Mouse (Mus musculus) MEL (cell line): ENCODE measurements around the gene Atrn. TPM values are rescaled to one million over a fixed set of nuclear protein-coding genes. Genes with fewer than 3 reads are reported as not detected.

Experiments used
- DNase-seq: peaks from one replicate; pipeline ENCODE4 v3.0.0; 2011; ENCODE audit warnings: low read depth, low spot score
- H3K27ac ChIP-seq: 2 replicates; pipeline ENCODE4 v1.5.1; 2012; ENCODE audit warnings: low read depth, mild to moderate bottlenecking, control low read depth, low read length, moderate library complexity; ENCODE audit not compliant: control insufficient read depth
- H3K27me3 ChIP-seq, 2 experiments: fragments of 150-350 bp in 1 of 2; sonication (generic) in 1 of 2; 2 replicates each; pipeline ENCODE4 v1.6.1; 2012; ENCODE audit warnings: low read length in 2 of 2, mild to moderate bottlenecking in 2 of 2, improper control_type of control experiment in 1 of 2, moderate library complexity in 1 of 2; ENCODE audit not compliant: insufficient read depth in 2 of 2, control insufficient read depth in 1 of 2
- H3K36me3 ChIP-seq, 2 experiments: 2 replicates each; pipeline ENCODE4 v1.6.1; 2012 to 2014; ENCODE audit warnings: low read length in 2 of 2, improper control_type of control experiment in 1 of 2, inconsistent platforms in 1 of 2, mild to moderate bottlenecking in 1 of 2; ENCODE audit not compliant: insufficient read depth in 2 of 2, control insufficient read depth in 1 of 2
- H3K4me1 ChIP-seq, 2 experiments: fragments of 150-350 bp in 1 of 2; sonication (generic) in 1 of 2; 2 replicates each; pipeline ENCODE4 v1.6.1; 2012; ENCODE audit warnings: low read length in 2 of 2, improper control_type of control experiment in 1 of 2, mild to moderate bottlenecking in 1 of 2; ENCODE audit not compliant: insufficient read depth in 2 of 2, control insufficient read depth in 1 of 2
- H3K4me3 ChIP-seq, 2 experiments: fragments of 150-350 bp in 1 of 2; sonication (generic) in 1 of 2; 2 replicates each; pipeline ENCODE4 v1.5.1; 2012; ENCODE audit warnings: low read depth in 2 of 2, low read length in 2 of 2, mild to moderate bottlenecking in 2 of 2, moderate library complexity in 2 of 2, control low read depth in 1 of 2, improper control_type of control experiment in 1 of 2; ENCODE audit not compliant: control insufficient read depth in 1 of 2, insufficient read depth in 1 of 2
- H3K79me2 ChIP-seq: 2 replicates; pipeline ENCODE4 v1.6.1; 2012; ENCODE audit warnings: mild to moderate bottlenecking, low read length, moderate library complexity; ENCODE audit not compliant: control insufficient read depth, poor library complexity, insufficient read depth
- H3K9ac ChIP-seq: 2 replicates; pipeline ENCODE4 v1.6.1; 2012; ENCODE audit warnings: low read depth, mild to moderate bottlenecking, control low read depth, low read length, moderate library complexity; ENCODE audit not compliant: control insufficient read depth, poor library complexity, severe bottlenecking
- H3K9me3 ChIP-seq: fragments of 150-350 bp; sonication (generic); replicated peaks from 2 replicates; pipeline ENCODE4 v1.6.1; 2012; ENCODE audit warnings: mild to moderate bottlenecking, low read length, improper control_type of control experiment, moderate library complexity; ENCODE audit not compliant: insufficient read depth
- CHD1 ChIP-seq: IDR thresholded peaks from 2 replicates; pipeline ENCODE4 v1.6.1; 2012; ENCODE audit warnings: low read depth, mild to moderate bottlenecking, inconsistent platforms, low read length, improper control_type of control experiment
- CHD2 ChIP-seq: IDR thresholded peaks from 2 replicates; pipeline ENCODE4 v1.6.1; 2011; ENCODE audit warnings: low read length, improper control_type of control experiment
- CTCF ChIP-seq, 3 experiments: IDR thresholded peaks in 2 of 3; conservative IDR thresholded peaks in 1 of 3; 2 replicates each; pipeline ENCODE4 v1.5.1; 2011 to 2012; ENCODE audit warnings: low read length in 3 of 3, low read depth in 2 of 3, mild to moderate bottlenecking in 2 of 3, improper control_type of control experiment in 1 of 3, inconsistent platforms in 1 of 3, mixed read lengths in 1 of 3, moderate library complexity in 1 of 3; ENCODE audit not compliant: control insufficient read depth in 1 of 3, insufficient read depth in 1 of 3, poor library complexity in 1 of 3, severe bottlenecking in 1 of 3
- EP300 ChIP-seq, 2 experiments: IDR thresholded peaks; 2 replicates each; pipeline ENCODE4 v1.6.1; 2011; ENCODE audit warnings: improper control_type of control experiment in 2 of 2, low read length in 2 of 2, low read depth in 1 of 2, mild to moderate bottlenecking in 1 of 2
- GABPA ChIP-seq: IDR thresholded peaks from 2 replicates; pipeline ENCODE4 v1.6.1; 2012; ENCODE audit warnings: low read depth, mild to moderate bottlenecking, inconsistent platforms, low read length, improper control_type of control experiment, moderate library complexity
- GATA1 ChIP-seq: IDR thresholded peaks from 2 replicates; pipeline ENCODE4 v1.6.1; 2011; ENCODE audit warnings: low read depth, low read length, improper control_type of control experiment
- JUND ChIP-seq: IDR thresholded peaks from 2 replicates; pipeline ENCODE4 v1.6.1; 2011; ENCODE audit warnings: low read depth, mild to moderate bottlenecking, improper control_type of control experiment, low read length
- KAT2A ChIP-seq: conservative IDR thresholded peaks from 2 replicates; pipeline ENCODE4 v1.6.1; 2012; ENCODE audit warnings: low read depth, low read length, improper control_type of control experiment, inconsistent platforms
- MAFK ChIP-seq: IDR thresholded peaks from 2 replicates; pipeline ENCODE4 v1.6.1; 2011; ENCODE audit warnings: low read depth, mild to moderate bottlenecking, low read length, improper control_type of control experiment, borderline replicate concordance
- MAX ChIP-seq: IDR thresholded peaks from 2 replicates; pipeline ENCODE4 v1.6.1; 2011; ENCODE audit warnings: low read length, improper control_type of control experiment
- MAZ ChIP-seq: IDR thresholded peaks from 2 replicates; pipeline ENCODE4 v1.6.1; 2012; ENCODE audit warnings: low read depth, mild to moderate bottlenecking, inconsistent platforms, low read length, improper control_type of control experiment
- MXI1 ChIP-seq: IDR thresholded peaks from 2 replicates; pipeline ENCODE4 v1.6.1; 2011; ENCODE audit warnings: mild to moderate bottlenecking, low read depth, low read length, improper control_type of control experiment
- MYB ChIP-seq: IDR thresholded peaks from 2 replicates; pipeline ENCODE4 v1.6.1; 2011; ENCODE audit warnings: mild to moderate bottlenecking, low read depth, low read length, improper control_type of control experiment
- NRF1 ChIP-seq: IDR thresholded peaks from 2 replicates; pipeline ENCODE4 v1.6.1; 2014; ENCODE audit warnings: low read depth, mild to moderate bottlenecking, inconsistent platforms, low read length, improper control_type of control experiment, moderate library complexity; ENCODE audit not compliant: poor library complexity, insufficient read depth, severe bottlenecking
- POLR2A ChIP-seq, 2 experiments: IDR thresholded peaks; 2 replicates each; pipeline ENCODE4 v1.6.1; 2011 to 2012; ENCODE audit warnings: low read length in 2 of 2, mild to moderate bottlenecking in 2 of 2, control low read depth in 1 of 2, improper control_type of control experiment in 1 of 2, low read depth in 1 of 2, moderate library complexity in 1 of 2; ENCODE audit not compliant: control insufficient read depth in 1 of 2, insufficient read depth in 1 of 2, poor library complexity in 1 of 2
- RAD21 ChIP-seq: IDR thresholded peaks from 2 replicates; pipeline ENCODE4 v1.6.1; 2011; ENCODE audit warnings: mild to moderate bottlenecking, low read depth, low read length, improper control_type of control experiment
- SIN3A ChIP-seq: IDR thresholded peaks from 2 replicates; pipeline ENCODE4 v1.6.1; 2012; ENCODE audit warnings: low read length, improper control_type of control experiment, inconsistent platforms
- SMC3 ChIP-seq: IDR thresholded peaks from 2 replicates; pipeline ENCODE4 v1.6.1; 2011; ENCODE audit warnings: low read depth, low read length, improper control_type of control experiment
- TAL1 ChIP-seq: IDR thresholded peaks from 2 replicates; pipeline ENCODE4 v1.6.1; 2012; ENCODE audit warnings: mild to moderate bottlenecking, inconsistent platforms, low read length, moderate library complexity, mixed read lengths
- TCF12 ChIP-seq: IDR thresholded peaks from 2 replicates; pipeline ENCODE4 v1.6.1; 2014; ENCODE audit warnings: low read depth, mild to moderate bottlenecking, inconsistent platforms, low read length, improper control_type of control experiment, moderate library complexity
- UBTF ChIP-seq: IDR thresholded peaks from 2 replicates; pipeline ENCODE4 v1.6.1; 2012; ENCODE audit warnings: low read depth, mild to moderate bottlenecking, inconsistent platforms, low read length, improper control_type of control experiment, moderate library complexity, borderline replicate concordance; ENCODE audit not compliant: insufficient read depth
- USF1 ChIP-seq: IDR thresholded peaks from 2 replicates; pipeline ENCODE4 v1.6.1; 2014; ENCODE audit warnings: low read depth, mild to moderate bottlenecking, inconsistent platforms, low read length, improper control_type of control experiment, moderate library complexity
- ZC3H11A ChIP-seq: IDR thresholded peaks from 2 replicates; pipeline ENCODE4 v1.6.1; 2012; ENCODE audit warnings: low read depth, mild to moderate bottlenecking, inconsistent platforms, low read length, improper control_type of control experiment
- ZKSCAN1 ChIP-seq: IDR thresholded peaks from 2 replicates; pipeline ENCODE4 v1.6.1; 2012; ENCODE audit warnings: low read depth, mild to moderate bottlenecking, inconsistent platforms, low read length, improper control_type of control experiment, moderate library complexity
- ZMIZ1 ChIP-seq: IDR thresholded peaks from 2 replicates; pipeline ENCODE4 v1.6.1; 2012; ENCODE audit warnings: low read depth, mild to moderate bottlenecking, inconsistent platforms, low read length, improper control_type of control experiment, moderate library complexity
- ZNF384 ChIP-seq: IDR thresholded peaks from 2 replicates; pipeline ENCODE4 v1.6.1; 2012; ENCODE audit warnings: low read depth, mild to moderate bottlenecking, inconsistent platforms, low read length, improper control_type of control experiment
- polyA plus RNA-seq, 2 experiments: library from polyadenylated mRNA; stranded (reverse) in 1 of 2; unstranded in 1 of 2; fragments of >175 nt in 1 of 2; fragments of >200 nt in 1 of 2; gene quantifications; 2 replicates each; pipeline versions ENCODE4 v1.2.1 to v1.2.4; 2012; ENCODE audit warnings: low replicate concordance in 2 of 2, low read depth in 1 of 2; ENCODE audit not compliant: insufficient read length in 2 of 2, insufficient read depth in 1 of 2, missing spikeins in 1 of 2
- total RNA-seq: library from RNA; depleted of rRNA; stranded (reverse); fragments of 300-350 nt; gene quantifications from 2 replicates; pipeline ENCODE4 v1.2.3, GENCODE M21; 2012

The Atrn gene
- total and polyA plus RNA-seq, 3 experiments: 6.3 to 28.2 (median 9.2) TPM

DNA sequence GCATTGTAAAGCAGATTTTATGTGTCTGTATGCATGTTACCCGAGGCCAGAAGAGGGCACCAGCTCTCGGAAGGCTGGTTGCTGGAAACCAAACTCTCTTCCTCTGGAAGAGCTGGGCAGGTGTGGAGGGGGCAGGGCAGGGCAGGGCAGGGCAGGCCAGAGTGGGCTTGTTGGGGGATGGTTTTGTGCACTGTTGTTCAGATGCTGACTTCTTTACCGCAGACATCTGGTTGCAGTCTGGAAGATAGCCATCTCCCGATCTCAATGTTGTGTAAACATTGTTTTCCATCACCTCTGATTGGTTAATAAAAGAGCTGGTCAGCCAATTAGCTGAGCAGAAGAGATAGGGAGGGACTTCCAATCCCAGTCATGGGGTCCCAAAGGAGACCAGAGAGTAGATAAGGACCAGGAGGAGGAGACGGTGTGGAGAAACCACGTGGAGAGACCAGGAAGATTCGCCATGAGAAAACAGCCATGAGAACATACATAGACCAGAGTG is 138.1 kb downstream of the Atrn start:
- Histone ChIP-seq H3K4me3 (peak overlapping the region; percentile 16 to 21; a peak in 2 of 4 replicates), H3K4me1 (peaks cover 11 to 13% of the 10 kb centered on the region in 2 experiments), H3K9me3 (no peaks in the 10 kb centered on the region), H3K79me2 (no peaks in the 10 kb centered on the region), H3K27ac (no peak overlapping the region), H3K36me3 (peaks cover 0 to 13% of the 10 kb centered on the region in 2 experiments; a peak in 2 of 4 replicates), H3K27me3 (no peaks in the 10 kb centered on the region), H3K9ac (no peak overlapping the region)
- no peak for TF ChIP-seq SIN3A
- TF ChIP-seq MAX: no peak; the same call in 1 of the 2 replicates
- peak; percentile 46 for TF ChIP-seq SMC3
- no peak for TF ChIP-seq KAT2A
- TF ChIP-seq USF1: peak; percentile 49; the same call in 1 of the 2 replicates
- no peak for TF ChIP-seq ZKSCAN1
- no peak for TF ChIP-seq JUND
- no peak for TF ChIP-seq CHD1
- TF ChIP-seq NRF1: no peak
- peak; percentile 19 for TF ChIP-seq RAD21
- no peak for TF ChIP-seq ZMIZ1
- TF ChIP-seq ZC3H11A: no peak
- TF ChIP-seq GATA1: 0 out of 2 replicates have a peak, but pooled peaks have one; percentile 19
- no peak for TF ChIP-seq POLR2A (IDR thresholded peaks at IDR 0.05; ENCODE audit: control insufficient read depth in 1 of 2, insufficient read depth in 1 of 2, low read depth in 1 of 2, low read length in 2 of 2, poor library complexity in 1 of 2)
- no peak for TF ChIP-seq TCF12
- TF ChIP-seq CTCF (IDR thresholded peaks at IDR 0.05 in 2 of 3, conservative IDR thresholded peaks at IDR 0.05 in 1 of 3; ENCODE audit: control insufficient read depth in 1 of 3, insufficient read depth in 1 of 3, low read depth in 2 of 3, low read length in 3 of 3, poor library complexity in 1 of 3, severe bottlenecking in 1 of 3): peak; percentile 15 to 53 (median 48); a peak in 5 of 6 replicates
- no peak for TF ChIP-seq ZNF384
- no peak for TF ChIP-seq MYB
- TF ChIP-seq CHD2: no peak
- TF ChIP-seq EP300 (IDR thresholded peaks at IDR 0.05; ENCODE audit: low read depth in 1 of 2, low read length in 2 of 2): no peak
- TF ChIP-seq MAZ: no peak
- TF ChIP-seq TAL1: no peak
- TF ChIP-seq GABPA: no peak
- peak; percentile 34 for TF ChIP-seq MXI1
- TF ChIP-seq UBTF: no peak
- no peak for TF ChIP-seq MAFK
- DNase-seq: peak; percentile 35
